Mouse (Mus musculus): ENCODE data around the gene Jmjd6. TPM values are rescaled to one million over a fixed set of nuclear protein-coding genes. Genes with fewer than 3 reads are reported as not detected.

The Jmjd6 gene
- total and polyA plus RNA-seq, 3 experiments = 106 to 116 (median 109) TPM

DNA sequence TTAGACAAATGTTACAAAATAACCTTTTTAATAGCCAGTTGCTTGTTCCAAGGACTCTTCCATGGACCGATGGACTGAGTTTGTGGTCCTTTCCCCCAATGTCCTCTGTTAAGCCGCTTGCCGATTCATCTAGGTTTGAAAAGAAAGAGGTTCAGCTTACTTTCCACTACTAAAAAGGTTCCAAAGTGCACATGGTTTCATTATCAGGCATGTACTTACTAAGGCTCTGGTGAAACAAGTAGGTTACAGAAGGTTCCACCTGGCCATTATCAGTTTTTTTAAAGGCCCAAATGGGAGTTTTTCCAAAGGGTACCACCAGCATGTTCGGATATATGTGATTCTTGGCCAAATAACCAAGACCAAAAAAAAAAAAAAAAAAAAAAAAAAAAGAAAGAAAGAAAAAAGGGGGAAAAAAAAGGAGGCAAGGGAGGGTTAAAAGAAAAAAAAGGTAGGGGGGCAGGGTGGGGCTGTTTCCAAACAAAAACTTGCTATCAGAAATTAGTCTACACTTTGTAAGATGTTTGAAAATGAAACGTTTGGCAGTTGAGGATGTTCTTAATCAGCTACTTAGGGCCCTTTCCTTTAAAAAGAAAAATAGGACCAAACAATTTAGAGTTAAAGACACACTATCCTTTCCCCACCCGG lies 7.7 kb upstream of the Jmjd6 start:
- H3K4me2 ChIP-seq (ENCODE audit: insufficient read depth, low read depth, poor library complexity, severe bottlenecking) = peak overlapping the region; percentile 83
- peak overlapping the region; percentile 92 for H3K9ac ChIP-seq (ENCODE audit: insufficient read depth, low read depth)
- 0 out of 2 replicates have a peak, but pooled peaks have one; percentile 3 for TF ChIP-seq TBP (conservative IDR thresholded peaks at IDR 0.05; ENCODE audit: low read depth, low read length)
- no peak for TF ChIP-seq EP300 (IDR thresholded peaks at IDR 0.05; ENCODE audit: low read length)
- no peak for TF ChIP-seq SMC3 (IDR thresholded peaks at IDR 0.05; ENCODE audit: low read depth, low read length)
- no peak overlapping the region for H3K27ac ChIP-seq (ENCODE audit: insufficient read depth, low read depth)
- peaks cover 29 to 53% of the 10 kb centered on the region in 2 experiments for H3K36me3 ChIP-seq (replicated peaks in 1 of 2; ENCODE audit: control insufficient read depth in 1 of 2, insufficient read depth in 1 of 2, low read length in 1 of 2)
- peaks cover 5 to 53% of the 10 kb centered on the region in 2 experiments; a peak in 3 of 4 replicates for H3K4me1 ChIP-seq (ENCODE audit: control insufficient read depth in 1 of 2, insufficient read depth in 2 of 2)
- dilution Hi-C loops (cut with MboI; ENCODE audit: extremely low pct_ligation_motif_present, extremely low pct_unique_long_range_greater_than_20kb, low sequenced_read_pairs) (no loop called here), in situ Hi-C loops (cut with MboI; ENCODE audit: low pct_ligation_motif_present, low pct_unique_long_range_greater_than_20kb, low sequenced_read_pairs) (no loop called here)
- H3K4me3 ChIP-seq (replicated peaks in 1 of 3; ENCODE audit: low read depth in 2 of 3, low read length in 2 of 3, poor library complexity in 1 of 3) = peak overlapping the region; percentile 88 to 95 (median 92)
- peak; percentile 25 for DNase-seq (ENCODE audit: extremely low read depth)
- H3K27me3 ChIP-seq (replicated peaks) = no peaks in the 10 kb centered on the region
- peaks cover 57% of the 10 kb centered on the region for H3K79me2 ChIP-seq (replicated peaks; ENCODE audit: control insufficient read depth, extremely low read depth, insufficient read depth, poor library complexity, severe bottlenecking)
- no peaks in the 10 kb centered on the region for H3K9me3 ChIP-seq (replicated peaks; ENCODE audit: low read length)

DNA sequence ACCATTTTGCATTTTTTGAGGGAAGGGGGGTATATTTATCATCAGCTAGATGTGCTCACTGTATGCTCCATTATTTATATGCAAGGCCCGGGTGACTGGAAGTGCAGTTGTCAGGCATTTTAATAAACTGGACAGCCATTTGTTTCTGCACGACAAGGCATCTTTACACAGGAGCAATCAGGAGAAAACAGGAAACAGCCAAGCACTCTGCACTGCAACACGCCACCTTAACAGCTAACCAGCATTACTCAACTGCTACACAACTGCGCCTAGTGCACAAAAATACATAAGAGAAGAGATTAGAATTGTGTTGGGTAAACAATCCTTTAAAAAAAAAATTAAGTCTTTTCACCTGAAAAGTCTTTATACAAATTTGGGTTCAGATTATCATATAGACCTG lies 6.8 kb upstream of the Jmjd6 start:
- Histone ChIP-seq H3K79me2 (replicated peaks; ENCODE audit: control insufficient read depth, extremely low read depth, insufficient read depth, poor library complexity, severe bottlenecking) (peaks cover 63% of the 10 kb centered on the region), H3K9ac (ENCODE audit: insufficient read depth, low read depth) (peak overlapping the region; percentile 92; the same call in 1 of the 2 replicates), H3K4me1 (ENCODE audit: control insufficient read depth in 1 of 2, insufficient read depth in 2 of 2) (peaks cover 5 to 60% of the 10 kb centered on the region in 2 experiments; a peak in 3 of 4 replicates), H3K36me3 (replicated peaks in 1 of 2; ENCODE audit: control insufficient read depth in 1 of 2, insufficient read depth in 1 of 2, low read length in 1 of 2) (peaks cover 29 to 56% of the 10 kb centered on the region in 2 experiments), H3K27me3 (replicated peaks) (no peaks in the 10 kb centered on the region), H3K27ac (ENCODE audit: insufficient read depth, low read depth) (no peak overlapping the region), H3K4me3 (replicated peaks in 1 of 3; ENCODE audit: low read depth in 2 of 3, low read length in 2 of 3, poor library complexity in 1 of 3) (peak overlapping the region; percentile 30 to 95 (median 88)), H3K9me3 (replicated peaks; ENCODE audit: low read length) (no peaks in the 10 kb centered on the region), H3K4me2 (ENCODE audit: insufficient read depth, low read depth, poor library complexity, severe bottlenecking) (peak overlapping the region; percentile 86)
- no peak for TF ChIP-seq BHLHE40 (IDR thresholded peaks at IDR 0.05; ENCODE audit: low read depth, low read length)
- TF ChIP-seq CHD2 (IDR thresholded peaks at IDR 0.05; ENCODE audit: low read length) = no peak
- TF ChIP-seq ZKSCAN1 (IDR thresholded peaks at IDR 0.05; ENCODE audit: borderline replicate concordance, low read depth, low read length) = no peak
- TF ChIP-seq RAD21 (IDR thresholded peaks at IDR 0.05; ENCODE audit: low read depth, low read length) = no peak
- TF ChIP-seq UBTF (IDR thresholded peaks at IDR 0.05; ENCODE audit: low read depth, low read length) = no peak
- no peak for TF ChIP-seq MAX (IDR thresholded peaks at IDR 0.05; ENCODE audit: low read length)
- no peak for TF ChIP-seq EP300 (IDR thresholded peaks at IDR 0.05; ENCODE audit: low read length)
- TF ChIP-seq MYC (IDR thresholded peaks at IDR 0.05; ENCODE audit: low read depth, low read length) = no peak
- no peak for TF ChIP-seq MAZ (IDR thresholded peaks at IDR 0.05; ENCODE audit: low read depth, low read length)
- TF ChIP-seq CTCF (conservative IDR thresholded peaks at IDR 0.05 in 1 of 2, IDR thresholded peaks at IDR 0.05 in 1 of 2; ENCODE audit: low read depth in 2 of 2, low read length in 2 of 2) = no peak
- TF ChIP-seq NRF1 (IDR thresholded peaks at IDR 0.05; ENCODE audit: low read depth, low read length) = no peak
- TF ChIP-seq POLR2A (IDR thresholded peaks at IDR 0.05; ENCODE audit: low read depth, low read length) = no peak; the same call in 1 of the 2 replicates
- TF ChIP-seq E2F4 (IDR thresholded peaks at IDR 0.05; ENCODE audit: insufficient replicate concordance, low read depth, low read length) = no peak
- TF ChIP-seq SMC3 (IDR thresholded peaks at IDR 0.05; ENCODE audit: low read depth, low read length) = no peak
- no peak for TF ChIP-seq TBP (conservative IDR thresholded peaks at IDR 0.05; ENCODE audit: low read depth, low read length)
- TF ChIP-seq JUN (IDR thresholded peaks at IDR 0.05; ENCODE audit: insufficient read depth, low read depth, low read length) = no peak
- TF ChIP-seq NELFE (IDR thresholded peaks at IDR 0.05; ENCODE audit: low read depth, low read length) = no peak
- no peak for TF ChIP-seq USF1 (IDR thresholded peaks at IDR 0.05; ENCODE audit: low read depth, low read length)
- no peak for TF ChIP-seq ZC3H11A (IDR thresholded peaks at IDR 0.05; ENCODE audit: low read depth, low read length)
- TF ChIP-seq POLR2AphosphoS2 (IDR thresholded peaks at IDR 0.05; ENCODE audit: low read depth, low read length) = no peak
- in situ Hi-C loops (cut with MboI; ENCODE audit: low pct_ligation_motif_present, low pct_unique_long_range_greater_than_20kb, low sequenced_read_pairs) (no loop called here), dilution Hi-C loops (cut with MboI; ENCODE audit: extremely low pct_ligation_motif_present, extremely low pct_unique_long_range_greater_than_20kb, low sequenced_read_pairs) (no loop called here)
- peak; percentile 27 for DNase-seq (ENCODE audit: extremely low read depth)

All from CH12.LX (cell line).